Mouse (Mus musculus) thymus, postnatal 25 days (tissue): ENCODE measurements around the gene Tnfrsf17.
"Not testable (repeated sequence)": the region's sequence is repeated elsewhere in the genome, so short reads cannot be mapped to it uniquely, and the experiment has no call there.

Source experiments
- DNase-seq: peaks from one replicate; pipeline ENCODE4 v3.0.0; 2022

Gene Tnfrsf17

GRCm38 (mm10) chr16:11343292-11343815 is 29.7 kb downstream of the Tnfrsf17 start:
- no peak for DNase-seq

- DNase-seq, result no peak
Observed at GRCm38 (mm10) chr16:11351903-11352302, 38.3 kb downstream of the Tnfrsf17 start.

GRCm38 (mm10) chr16:11359173-11359572 is 45.6 kb downstream of the Tnfrsf17 start:
- DNase-seq, result no peak

- no peak for DNase-seq
Observed at GRCm38 (mm10) chr16:11359919-11360318, 46.3 kb downstream of the Tnfrsf17 start.

- DNase-seq, result not testable (repeated sequence)
Observed at GRCm38 (mm10) chr16:11360576-11360975, 47.0 kb downstream of the Tnfrsf17 start.

GRCm38 (mm10) chr16:11365626-11366025 is 52.0 kb downstream of the Tnfrsf17 start:
- no peak for DNase-seq

- DNase-seq, result no peak
Observed at GRCm38 (mm10) chr16:11366851-11367250, 53.2 kb downstream of the Tnfrsf17 start.

GRCm38 (mm10) chr16:11368412-11368811 is 54.8 kb downstream of the Tnfrsf17 start:
- no peak for DNase-seq

- DNase-seq, result no peak
Observed at GRCm38 (mm10) chr16:11369162-11369561, 55.5 kb downstream of the Tnfrsf17 start.

GRCm38 (mm10) chr16:11369642-11370041 is 56.0 kb downstream of the Tnfrsf17 start:
- no peak for DNase-seq
